Mouse (Mus musculus): ENCODE results near the gene Gm27179. TPM values are rescaled to one million over a fixed set of nuclear protein-coding genes. Genes with fewer than 3 reads are reported as not detected.
"Not testable (repeated sequence)": the region's sequence is repeated elsewhere in the genome, so short reads cannot be mapped to it uniquely, and the experiment has no call there.

Gene Gm27179
- polyA plus RNA-seq, 1 experiment from 2014 or later, result 0.10 TPM

DNA sequence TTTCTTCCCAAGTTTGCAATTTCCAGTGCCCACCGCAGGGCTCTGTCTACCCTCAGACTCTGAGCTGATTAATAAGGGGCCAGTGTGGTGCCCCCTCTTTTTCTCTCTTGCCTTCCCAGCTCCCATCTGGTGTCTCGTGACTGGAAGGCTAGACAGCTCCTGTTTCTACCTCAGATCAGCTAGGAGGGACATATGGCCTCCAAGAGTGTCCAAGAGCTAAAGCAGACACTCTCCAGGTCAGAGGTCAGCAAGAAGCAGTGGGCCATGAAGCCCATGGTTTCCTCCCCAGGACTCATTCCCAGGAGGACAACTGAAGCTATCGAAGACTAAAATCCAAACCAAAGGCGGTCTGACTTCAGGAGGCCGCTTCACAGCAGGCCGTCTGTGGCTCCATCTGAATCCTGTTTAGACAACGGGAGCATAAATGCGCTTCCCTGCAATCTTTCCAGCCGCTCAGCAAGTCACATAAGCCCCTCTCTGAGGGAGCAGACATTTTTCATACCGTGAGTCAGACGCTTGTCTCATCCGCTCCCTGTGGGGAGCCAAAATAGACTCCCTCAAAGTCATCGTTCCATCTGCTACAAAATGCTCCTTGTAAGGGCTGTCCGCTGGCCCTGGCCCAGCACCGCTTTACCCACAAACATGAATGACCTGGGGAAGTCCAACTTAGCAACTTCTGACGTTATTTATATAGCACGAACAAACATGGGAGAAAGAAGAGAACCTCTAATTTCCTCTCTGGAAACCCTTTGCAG is 44.6 kb downstream of the Gm27179 start:
- not testable (repeated sequence) for H3K4me2 ChIP-seq; H3K36me3 ChIP-seq; H3K4me3 ChIP-seq; H3K27ac ChIP-seq; H3K4me1 ChIP-seq; H3K9ac ChIP-seq; ATAC-seq (ENCODE audit: insufficient number of reproducible peaks, low FRiP score, low TSS enrichment, low read depth); H3K9me3 ChIP-seq; H3K27me3 ChIP-seq
- WGBS, result no CpG with 5 or more reads among the region's 17 CpGs

DNA sequence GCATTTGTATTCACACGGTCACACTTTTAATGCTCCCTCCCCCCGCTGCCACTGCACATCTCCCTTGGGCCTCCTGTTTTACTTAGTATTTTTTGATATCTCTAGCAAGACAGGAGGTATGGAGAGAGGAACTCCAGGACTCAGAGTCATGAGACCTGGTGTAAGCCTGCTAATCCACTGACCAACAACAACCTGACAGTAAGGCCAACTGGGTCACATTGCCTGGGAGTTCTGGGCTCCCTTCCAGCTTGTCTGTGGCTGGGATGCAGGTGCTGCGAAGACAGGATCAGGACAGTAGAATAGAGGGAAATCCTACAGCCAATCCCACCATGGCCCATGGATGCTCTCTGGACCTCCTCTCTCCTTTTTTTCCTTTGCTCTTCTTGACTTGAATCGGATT is 47.9 kb downstream of the Gm27179 start:
- not testable (repeated sequence) for H3K4me3 ChIP-seq; H3K4me2 ChIP-seq; H3K9ac ChIP-seq; H3K36me3 ChIP-seq; H3K27me3 ChIP-seq; H3K9me3 ChIP-seq; ATAC-seq (ENCODE audit: insufficient number of reproducible peaks, low FRiP score, low TSS enrichment, low read depth); H3K4me1 ChIP-seq; H3K27ac ChIP-seq
- no CpG with 5 or more reads among the region's 4 CpGs for WGBS

Other genes with a start within 250 kb of the Gm27179 start
- 0.14 and 0.15 TPM in 2 replicates for gene Synb, start 218.2 kb downstream of the Gm27179 start, polyA plus RNA-seq (2015; fragmentation: Nextera tagmentation; extraction: Ambion mirVana)
- 0.15 TPM in 1 of 2 replicates, not detected in the other for gene Gm16867, start 9.2 kb downstream of the Gm27179 start, polyA plus RNA-seq (2015; fragmentation: Nextera tagmentation; extraction: Ambion mirVana)
- 17.4 and 17.7 TPM in 2 replicates for gene Entpd4b, start 42.9 kb upstream of the Gm27179 start, polyA plus RNA-seq (2015; fragmentation: Nextera tagmentation; extraction: Ambion mirVana)

Data from limb, embryonic 15.5 days (tissue).